Mouse (Mus musculus) stomach, embryonic 14.5 days (tissue): ENCODE measurements around the gene Dhrs7c. TPM values are rescaled to one million over a fixed set of nuclear protein-coding genes. Genes with fewer than 3 reads are reported as not detected.

Source experiments
- ATAC-seq: fragments of 200-750 bp; cut with Nextera tagmentation; 2 replicates; pipeline ENCODE4 v1.8.0; 2017; ENCODE audit warnings: low read depth, moderate TSS enrichment; ENCODE audit not compliant: insufficient number of reproducible peaks, insufficient read depth, low FRiP score
- H3K27ac ChIP-seq: fragments of 300-500 bp; sonication (generic); 2 replicates; pipeline ENCODE4 v1.5.1; 2014; ENCODE audit warnings: mild to moderate bottlenecking, low read length, moderate library complexity, mixed read lengths
- H3K27me3 ChIP-seq: fragments of 300-500 bp; sonication (generic); 2 replicates; pipeline ENCODE4 v1.6.1; 2014; ENCODE audit warnings: low read length, control low read depth, mixed read lengths; ENCODE audit not compliant: control insufficient read depth, insufficient read depth
- H3K36me3 ChIP-seq: fragments of 300-500 bp; sonication (generic); 2 replicates; pipeline ENCODE4 v1.6.1; 2014; ENCODE audit warnings: mild to moderate bottlenecking, control low read depth, low read length, moderate library complexity, mixed read lengths; ENCODE audit not compliant: control insufficient read depth, insufficient read depth
- H3K4me1 ChIP-seq: fragments of 300-500 bp; sonication (generic); 2 replicates; pipeline ENCODE4 v1.6.1; 2014; ENCODE audit warnings: low read length, control low read depth, mixed read lengths; ENCODE audit not compliant: control insufficient read depth, insufficient read depth
- H3K4me2 ChIP-seq: fragments of 300-500 bp; sonication (generic); replicated peaks from 2 replicates; pipeline ENCODE4 v1.6.1; 2014; ENCODE audit warnings: low read depth, low read length, control low read depth
- H3K4me3 ChIP-seq: fragments of 300-500 bp; sonication (generic); 2 replicates; pipeline ENCODE4 v1.5.1; 2014; ENCODE audit warnings: low read depth, low read length, control low read depth
- H3K9ac ChIP-seq: fragments of 300-500 bp; sonication (generic); replicated peaks from 2 replicates; pipeline ENCODE4 v1.6.1; 2014; ENCODE audit warnings: low read depth, mild to moderate bottlenecking, control low read depth, low read length, moderate library complexity, mixed read lengths
- H3K9me3 ChIP-seq: fragments of 300-500 bp; sonication (generic); 2 replicates; pipeline ENCODE4 v1.6.1; 2016; ENCODE audit warnings: low read depth, low read length, control low read depth; ENCODE audit not compliant: control insufficient read depth
- WGBS: fragments of 180-500 bp; shearing (Covaris S2); extraction: QIAGEN DNeasy Blood & Tissue Kit; methylation state at CpG from one replicate; pipeline ENCODE4 v1.1.7; 2014; 5-methylcytosine and 5-hydroxymethylcytosine counted together
- polyA plus RNA-seq: library from polyadenylated mRNA; unstranded; fragments of >200 nt; fragmentation: Nextera tagmentation; extraction: Ambion mirVana; gene quantifications from 2 replicates; pipeline ENCODE4 v1.2.1, GENCODE M21; 2014

Dhrs7c gene
- polyA plus RNA-seq, 1 experiment from 2014 or later: not detected

- Histone ChIP-seq H3K4me3 (no peak overlapping the region), H3K27ac (no peak overlapping the region), H3K9ac (no peak overlapping the region), H3K4me2 (no peak overlapping the region), H3K9me3 (no peaks in the 10 kb centered on the region), H3K36me3 (no peaks in the 10 kb centered on the region), H3K27me3 (no peaks in the 10 kb centered on the region), H3K4me1 (no peaks in the 10 kb centered on the region)
- WGBS: 28% methylated on average over 6 of the region's 6 CpGs
- ATAC-seq: no peak
Observed at GRCm38 (mm10) chr11:67853996-67854395, 56.0 kb downstream of the Dhrs7c start.

GRCm38 (mm10) chr11:67855035-67855434, 57.0 kb downstream of the Dhrs7c start:
- ATAC-seq: no peak
- Histone ChIP-seq H3K4me3 (no peak overlapping the region), H3K4me2 (no peak overlapping the region), H3K4me1 (no peaks in the 10 kb centered on the region), H3K9me3 (no peaks in the 10 kb centered on the region), H3K9ac (no peak overlapping the region), H3K27ac (no peak overlapping the region), H3K27me3 (no peaks in the 10 kb centered on the region), H3K36me3 (no peaks in the 10 kb centered on the region)
- 42% methylated on average over 2 of the region's 2 CpGs for WGBS

- Histone ChIP-seq H3K9ac (no peak overlapping the region), H3K4me2 (no peak overlapping the region), H3K4me1 (peaks cover 7% of the 10 kb centered on the region; the same call in 1 of the 2 replicates), H3K36me3 (no peaks in the 10 kb centered on the region), H3K4me3 (no peak overlapping the region), H3K27ac (no peak overlapping the region), H3K27me3 (no peaks in the 10 kb centered on the region), H3K9me3 (no peaks in the 10 kb centered on the region)
- ATAC-seq: no peak
- whole genome bisulfite sequencing: 86% methylated on average over 9 of the region's 9 CpGs
Observed at GRCm38 (mm10) chr11:67858518-67858917, 60.5 kb downstream of the Dhrs7c start.

GRCm38 (mm10) chr11:67860743-67861398, 62.9 kb downstream of the Dhrs7c start:
- Histone ChIP-seq H3K27ac (no peak overlapping the region), H3K27me3 (no peaks in the 10 kb centered on the region), H3K4me2 (no peak overlapping the region), H3K36me3 (no peaks in the 10 kb centered on the region), H3K4me3 (no peak overlapping the region), H3K9me3 (no peaks in the 10 kb centered on the region), H3K9ac (no peak overlapping the region), H3K4me1 (peaks cover 7% of the 10 kb centered on the region; the same call in 1 of the 2 replicates)
- ATAC-seq: no peak
- 48% methylated on average over 7 of the region's 7 CpGs for WGBS

GRCm38 (mm10) chr11:67861399-67861838, 63.4 kb downstream of the Dhrs7c start:
- no peak for ATAC-seq
- Histone ChIP-seq H3K9me3 (no peaks in the 10 kb centered on the region), H3K36me3 (no peaks in the 10 kb centered on the region), H3K4me3 (no peak overlapping the region), H3K4me1 (peaks cover 7% of the 10 kb centered on the region; the same call in 1 of the 2 replicates), H3K9ac (no peak overlapping the region), H3K27ac (no peak overlapping the region; the same call in 1 of the 2 replicates), H3K27me3 (no peaks in the 10 kb centered on the region), H3K4me2 (no peak overlapping the region)
- 5% methylated on average over 7 of the region's 7 CpGs for WGBS

GRCm38 (mm10) chr11:67865100-67865499, 67.1 kb downstream of the Dhrs7c start:
- H3K9ac ChIP-seq: no peak overlapping the region
- no peaks in the 10 kb centered on the region for H3K36me3 ChIP-seq
- no peak overlapping the region for H3K4me2 ChIP-seq
- WGBS: 60% methylated on average over 5 of the region's 5 CpGs
- no peak overlapping the region for H3K4me3 ChIP-seq
- H3K4me1 ChIP-seq: peaks cover 7% of the 10 kb centered on the region; the same call in 1 of the 2 replicates
- ATAC-seq: no peak
- H3K9me3 ChIP-seq: no peaks in the 10 kb centered on the region
- no peaks in the 10 kb centered on the region for H3K27me3 ChIP-seq
- no peak overlapping the region for H3K27ac ChIP-seq

Other genes with a start within 250 kb of the Dhrs7c start
- not detected in 2 replicates for gene Rcvrn, start 102.9 kb upstream of the Dhrs7c start, polyA plus RNA-seq
- gene Glp2r, start 27.0 kb upstream of the Dhrs7c start, polyA plus RNA-seq: 0.13 and 0.34 TPM in 2 replicates
- gene Gsg1l2, start 23.6 kb upstream of the Dhrs7c start, polyA plus RNA-seq: not detected in 2 replicates
- gene Usp43, start 124.0 kb downstream of the Dhrs7c start, polyA plus RNA-seq: 3.5 and 3.9 TPM in 2 replicates
- gene Cfap52, start 167.5 kb downstream of the Dhrs7c start, polyA plus RNA-seq: 0.48 and 1.3 TPM in 2 replicates
- 60.4 and 68.5 TPM in 2 replicates for gene Stx8, start 168.0 kb downstream of the Dhrs7c start, polyA plus RNA-seq